Mouse (Mus musculus): ENCODE measurements around the gene Cd44.

The Cd44 gene

DNA sequence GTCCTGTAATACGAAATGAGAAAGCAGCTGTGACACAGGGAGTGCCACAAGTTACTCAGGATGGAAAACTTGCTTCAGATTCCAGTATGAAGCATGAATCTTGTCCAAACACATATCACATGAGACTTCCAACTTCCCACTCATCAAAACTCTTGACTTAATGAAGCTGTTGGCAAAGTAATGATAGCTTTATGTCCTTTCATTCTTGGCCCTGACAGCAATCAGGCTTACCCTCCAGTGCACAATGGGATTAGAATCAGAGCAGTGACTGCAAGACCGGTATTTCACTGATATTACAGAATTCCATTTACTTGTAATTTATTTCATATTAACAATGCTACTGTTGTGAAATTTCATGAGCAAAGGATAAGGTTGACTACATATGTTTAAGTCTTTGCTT, 137.5 kb downstream of the Cd44 start:
- no peak for DNase-seq (ENCODE audit: low read depth, low spot score)

DNA sequence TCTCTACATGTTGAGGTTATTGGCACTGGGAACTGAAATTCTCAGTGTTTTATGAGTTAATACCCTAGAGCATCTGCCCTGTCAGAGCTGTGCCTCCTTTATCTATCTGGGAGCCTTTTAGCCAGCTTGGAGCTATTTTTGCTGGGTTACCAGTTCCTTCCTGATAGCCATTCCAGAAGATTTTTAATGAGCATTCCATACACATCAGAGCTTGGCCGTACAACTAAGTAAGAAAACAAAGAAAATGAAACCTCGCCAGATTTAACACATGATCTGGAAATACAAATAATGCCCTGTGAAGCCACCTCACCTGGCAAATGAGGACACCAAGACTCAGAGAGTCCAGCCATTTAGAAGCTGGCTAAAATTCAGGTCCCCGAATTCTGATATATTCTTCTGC, 138.3 kb downstream of the Cd44 start:
- no peak for DNase-seq (ENCODE audit: low read depth, low spot score)

Data from brain, embryonic 18.5 days (tissue).